Mouse (Mus musculus) C2C12 (cell line): ENCODE measurements around the gene Camkmt. TPM values are rescaled to one million over a fixed set of nuclear protein-coding genes. Genes with fewer than 3 reads are reported as not detected.

Experiments used
- H3K27me3 ChIP-seq: one replicate; pipeline ENCODE4 v1.6.1; 2011; ENCODE audit not compliant: control insufficient read depth, insufficient read depth, insufficient read length
- H3K36me3 ChIP-seq: one replicate; pipeline ENCODE4 v1.6.1; 2011; ENCODE audit not compliant: control insufficient read depth, insufficient read depth
- H3K4me3 ChIP-seq: one replicate; pipeline ENCODE4 v1.5.1; 2011; ENCODE audit warnings: mild to moderate bottlenecking, control low read depth; ENCODE audit not compliant: poor library complexity, insufficient read depth, severe bottlenecking
- H3K79me2 ChIP-seq: one replicate; pipeline ENCODE4 v1.6.1; 2011; ENCODE audit not compliant: control insufficient read depth, insufficient read depth
- H3K79me3 ChIP-seq: one replicate; pipeline ENCODE4 v1.6.1; 2011; ENCODE audit warnings: low read depth, control low read depth
- H3ac ChIP-seq: one replicate; pipeline ENCODE3; 2011; ENCODE audit warnings: low read depth; ENCODE audit not compliant: control insufficient read depth, insufficient read length
- CEBPB ChIP-seq: IDR thresholded peaks from one replicate; pipeline ENCODE4 v1.6.1; 2011; ENCODE audit warnings: low read depth, mild to moderate bottlenecking, control low read depth, moderate library complexity
- CTCF ChIP-seq: IDR thresholded peaks from one replicate; pipeline ENCODE4 v1.5.1; 2011; ENCODE audit not compliant: control insufficient read depth, insufficient read depth, insufficient read length
- FOSL1 ChIP-seq: IDR thresholded peaks from one replicate; pipeline ENCODE4 v1.8.0; 2011; ENCODE audit warnings: mild to moderate bottlenecking, low read length; ENCODE audit not compliant: poor library complexity, insufficient read depth, severe bottlenecking
- MAX ChIP-seq: IDR thresholded peaks from one replicate; pipeline ENCODE4 v1.6.1; 2011; ENCODE audit warnings: mild to moderate bottlenecking, control low read depth
- MYOD1 ChIP-seq: IDR thresholded peaks from one replicate; pipeline ENCODE4 v1.6.1; 2011; ENCODE audit warnings: low read depth; ENCODE audit not compliant: control insufficient read depth, insufficient read length
- MYOG ChIP-seq: IDR thresholded peaks from one replicate; pipeline ENCODE4 v1.6.1; 2011; ENCODE audit not compliant: control insufficient read depth, insufficient read length; ENCODE audit errors: extremely low read depth
- USF1 ChIP-seq: IDR thresholded peaks from one replicate; pipeline ENCODE4 v1.6.1; 2011; ENCODE audit warnings: low read depth, mild to moderate bottlenecking, control low read depth, moderate library complexity
- polyA plus RNA-seq: library from polyadenylated mRNA; unstranded; fragments of >200 nt; fragmentation: generic; extraction: Trizol; gene quantifications from one replicate; pipeline ENCODE4 v1.2.1, GENCODE M21; 2012; ENCODE audit warnings: missing spikeins

Gene Camkmt
- polyA plus RNA-seq, 1 experiment, result 1.6 TPM

DNA sequence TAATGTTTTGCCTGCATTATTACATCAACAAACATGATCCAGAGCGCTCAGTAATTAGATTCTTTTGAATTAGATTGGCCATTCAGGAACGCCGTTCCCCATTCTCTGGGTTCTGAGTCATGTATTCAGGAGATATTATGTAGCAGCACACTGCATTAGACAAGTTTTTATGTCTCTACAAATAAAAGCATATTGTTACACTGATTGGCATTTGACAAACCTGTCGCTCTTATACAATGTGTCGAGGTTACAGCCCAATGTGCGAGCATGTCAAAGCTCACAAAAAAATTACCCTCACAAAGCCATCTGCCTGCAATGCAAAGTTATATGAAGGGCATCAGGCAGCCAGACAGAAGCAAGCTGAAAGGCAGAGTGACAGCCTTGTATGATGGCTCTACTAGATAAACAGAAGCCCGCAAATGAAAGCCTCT is 303.6 kb downstream of the Camkmt start:
- Histone ChIP-seq H3K79me3 (no peaks in the 10 kb centered on the region), H3ac (no peak overlapping the region), H3K79me2 (no peaks in the 10 kb centered on the region), H3K4me3 (no peak overlapping the region), H3K27me3 (no peaks in the 10 kb centered on the region), H3K36me3 (no peaks in the 10 kb centered on the region)
- TF ChIP-seq MAX, result no peak
- no peak for TF ChIP-seq MYOD1
- no peak for TF ChIP-seq CTCF
- no peak for TF ChIP-seq CEBPB
- TF ChIP-seq FOSL1, result no peak
- TF ChIP-seq USF1, result no peak
- no peak for TF ChIP-seq MYOG

DNA sequence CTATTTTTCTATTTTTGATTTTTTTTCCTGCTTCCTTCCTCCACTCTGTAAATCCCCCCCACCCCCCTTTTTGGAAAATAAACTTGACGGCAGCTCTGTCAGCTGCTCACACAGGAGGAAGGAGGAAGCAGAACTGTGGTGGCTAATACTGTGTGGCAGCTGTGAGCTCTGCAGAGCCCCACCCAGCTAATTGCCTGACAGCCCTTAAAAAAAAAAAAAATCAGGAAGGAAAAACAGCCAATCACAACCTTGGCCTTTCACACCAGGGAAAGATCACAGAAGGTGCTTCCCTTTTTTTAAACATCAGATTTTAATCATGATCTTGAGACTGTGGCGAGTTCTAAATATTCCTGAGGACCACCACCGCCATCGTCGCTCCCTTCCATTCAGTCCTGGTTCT is 305.1 kb downstream of the Camkmt start:
- Histone ChIP-seq H3K36me3 (no peaks in the 10 kb centered on the region), H3K4me3 (no peak overlapping the region), H3K79me3 (no peaks in the 10 kb centered on the region), H3K27me3 (no peaks in the 10 kb centered on the region), H3K79me2 (no peaks in the 10 kb centered on the region), H3ac (no peak overlapping the region)
- TF ChIP-seq MYOG (no peak), MYOD1 (no peak), CEBPB (no peak), CTCF (no peak), USF1 (no peak), FOSL1 (no peak), MAX (no peak)

GRCm38 (mm10) chr17:85400751-85401150 is 310.4 kb downstream of the Camkmt start:
- Histone ChIP-seq H3ac (no peak overlapping the region), H3K4me3 (no peak overlapping the region), H3K36me3 (no peaks in the 10 kb centered on the region), H3K79me3 (no peaks in the 10 kb centered on the region), H3K79me2 (no peaks in the 10 kb centered on the region), H3K27me3 (no peaks in the 10 kb centered on the region)
- TF ChIP-seq USF1, result no peak
- TF ChIP-seq MYOG, result no peak
- no peak for TF ChIP-seq CEBPB
- TF ChIP-seq MYOD1, result no peak
- TF ChIP-seq MAX, result no peak
- no peak for TF ChIP-seq FOSL1
- TF ChIP-seq CTCF, result no peak

GRCm38 (mm10) chr17:85405161-85405560 is 314.8 kb downstream of the Camkmt start:
- no peaks in the 10 kb centered on the region for H3K79me3 ChIP-seq
- H3K27me3 ChIP-seq, result no peaks in the 10 kb centered on the region
- TF ChIP-seq USF1, result no peak
- no peak for TF ChIP-seq CEBPB
- no peak for TF ChIP-seq MYOG
- TF ChIP-seq CTCF, result no peak
- TF ChIP-seq MYOD1, result no peak
- TF ChIP-seq FOSL1, result no peak
- TF ChIP-seq MAX, result no peak
- H3K4me3 ChIP-seq, result no peak overlapping the region
- no peak overlapping the region for H3ac ChIP-seq
- H3K79me2 ChIP-seq, result no peaks in the 10 kb centered on the region
- no peaks in the 10 kb centered on the region for H3K36me3 ChIP-seq

GRCm38 (mm10) chr17:85406195-85406594 is 315.8 kb downstream of the Camkmt start:
- Histone ChIP-seq H3K27me3 (no peaks in the 10 kb centered on the region), H3ac (no peak overlapping the region), H3K4me3 (no peak overlapping the region), H3K79me3 (no peaks in the 10 kb centered on the region), H3K36me3 (no peaks in the 10 kb centered on the region), H3K79me2 (no peaks in the 10 kb centered on the region)
- TF ChIP-seq FOSL1, result no peak
- no peak for TF ChIP-seq USF1
- no peak for TF ChIP-seq MYOG
- TF ChIP-seq MYOD1, result no peak
- no peak for TF ChIP-seq MAX
- no peak for TF ChIP-seq CTCF
- TF ChIP-seq CEBPB, result no peak

DNA sequence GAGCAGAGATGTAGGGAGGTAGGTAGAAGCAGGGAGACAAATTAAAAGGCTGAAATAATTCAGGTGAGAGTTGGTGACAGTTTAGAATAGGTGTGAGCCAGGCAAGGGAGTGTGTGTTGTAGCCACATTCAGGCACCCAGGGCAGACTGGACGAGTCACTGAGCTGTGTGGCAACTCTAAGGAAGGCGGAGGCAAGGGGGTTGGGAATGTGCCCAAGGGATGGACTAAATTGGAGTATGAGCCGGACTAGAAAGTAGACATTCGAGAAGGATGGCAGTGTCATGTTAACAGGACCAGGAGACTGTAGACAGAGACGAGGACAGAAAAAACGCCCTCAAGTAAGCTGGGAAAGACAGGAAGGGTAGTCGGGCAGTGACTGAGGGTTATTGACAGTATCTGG is 338.5 kb downstream of the Camkmt start:
- H3K4me3 ChIP-seq, result no peak overlapping the region
- H3ac ChIP-seq, result no peak overlapping the region
- no peaks in the 10 kb centered on the region for H3K27me3 ChIP-seq
- H3K36me3 ChIP-seq, result no peaks in the 10 kb centered on the region
- H3K79me2 ChIP-seq, result no peaks in the 10 kb centered on the region
- TF ChIP-seq MYOG (no peak), USF1 (no peak), MAX (no peak), MYOD1 (no peak), FOSL1 (no peak), CEBPB (no peak)
- H3K79me3 ChIP-seq, result no peaks in the 10 kb centered on the region
